Mouse (Mus musculus) forebrain, postnatal 0 days (tissue): ENCODE measurements around the gene Ppbp. TPM values are rescaled to one million over a fixed set of nuclear protein-coding genes. Genes with fewer than 3 reads are reported as not detected.
"Not testable (repeated sequence)": the region's sequence is repeated elsewhere in the genome, so short reads cannot be mapped to it uniquely, and the experiment has no call there.

Experiments
- ATAC-seq: fragments of 200-750 bp; cut with Nextera tagmentation; 2 replicates; pipeline ENCODE4 v1.8.0; 2017; ENCODE audit warnings: mild to moderate bottlenecking, moderate library complexity
- DNase-seq: peaks from one replicate; pipeline ENCODE4 v3.0.0-alpha.2; 2015
- H3K27ac ChIP-seq: fragments of 300-500 bp; sonication (generic); 2 replicates; pipeline ENCODE4 v1.5.1; 2014; ENCODE audit warnings: low read depth, mild to moderate bottlenecking, antibody characterized with exemption, low read length, moderate library complexity, mixed read lengths
- H3K27me3 ChIP-seq: fragments of 300-500 bp; sonication (generic); 2 replicates; pipeline ENCODE4 v1.6.1; 2014; ENCODE audit warnings: mild to moderate bottlenecking, low read length, mixed read lengths; ENCODE audit not compliant: insufficient read depth
- H3K36me3 ChIP-seq: fragments of 300-500 bp; sonication (generic); 2 replicates; pipeline ENCODE4 v1.6.1; 2014; ENCODE audit warnings: mild to moderate bottlenecking, moderate library complexity; ENCODE audit not compliant: insufficient read depth
- H3K4me1 ChIP-seq: fragments of 300-500 bp; sonication (generic); 2 replicates; pipeline ENCODE4 v1.6.1; 2014; ENCODE audit warnings: antibody characterized with exemption; ENCODE audit not compliant: insufficient read depth
- H3K4me2 ChIP-seq: fragments of 300-500 bp; sonication (generic); 2 replicates; pipeline ENCODE4 v1.6.1; 2014; ENCODE audit warnings: low read depth, mild to moderate bottlenecking, moderate library complexity
- H3K4me3 ChIP-seq: fragments of 300-500 bp; sonication (generic); 2 replicates; pipeline ENCODE4 v1.5.1; 2014; ENCODE audit warnings: low read depth, low read length, mixed read lengths
- H3K9ac ChIP-seq: fragments of 300-500 bp; sonication (generic); 2 replicates; pipeline ENCODE4 v1.6.1; 2014; ENCODE audit warnings: mild to moderate bottlenecking
- H3K9me3 ChIP-seq: fragments of 300-500 bp; sonication (generic); 2 replicates; pipeline ENCODE4 v1.6.1; 2016; ENCODE audit warnings: low read length
- CTCF ChIP-seq: sonication (generic); IDR thresholded peaks from 2 replicates; pipeline ENCODE4 v1.5.1; 2016; ENCODE audit warnings: antibody characterized with exemption, control low read depth, low read depth
- WGBS: fragments of 180-500 bp; shearing (Covaris S2); extraction: QIAGEN DNeasy Blood & Tissue Kit; methylation state at CpG from one replicate; pipeline ENCODE4 v1.1.7; 2014; 5-methylcytosine and 5-hydroxymethylcytosine counted together
- polyA plus RNA-seq: library from polyadenylated mRNA; unstranded; fragments of >200 nt; fragmentation: Nextera tagmentation; extraction: Ambion mirVana; gene quantifications from 2 replicates; pipeline ENCODE4 v1.2.1, GENCODE M21; 2015
- total RNA-seq: library from RNA; depleted of rRNA; stranded (reverse); fragments of >200 nt; gene quantifications from 2 replicates; pipeline ENCODE4 v1.2.3, GENCODE M21; 2014

Gene Ppbp
- total and polyA plus RNA-seq, 2 experiments from 2014 or later: 0.28 to 0.43 TPM

DNA sequence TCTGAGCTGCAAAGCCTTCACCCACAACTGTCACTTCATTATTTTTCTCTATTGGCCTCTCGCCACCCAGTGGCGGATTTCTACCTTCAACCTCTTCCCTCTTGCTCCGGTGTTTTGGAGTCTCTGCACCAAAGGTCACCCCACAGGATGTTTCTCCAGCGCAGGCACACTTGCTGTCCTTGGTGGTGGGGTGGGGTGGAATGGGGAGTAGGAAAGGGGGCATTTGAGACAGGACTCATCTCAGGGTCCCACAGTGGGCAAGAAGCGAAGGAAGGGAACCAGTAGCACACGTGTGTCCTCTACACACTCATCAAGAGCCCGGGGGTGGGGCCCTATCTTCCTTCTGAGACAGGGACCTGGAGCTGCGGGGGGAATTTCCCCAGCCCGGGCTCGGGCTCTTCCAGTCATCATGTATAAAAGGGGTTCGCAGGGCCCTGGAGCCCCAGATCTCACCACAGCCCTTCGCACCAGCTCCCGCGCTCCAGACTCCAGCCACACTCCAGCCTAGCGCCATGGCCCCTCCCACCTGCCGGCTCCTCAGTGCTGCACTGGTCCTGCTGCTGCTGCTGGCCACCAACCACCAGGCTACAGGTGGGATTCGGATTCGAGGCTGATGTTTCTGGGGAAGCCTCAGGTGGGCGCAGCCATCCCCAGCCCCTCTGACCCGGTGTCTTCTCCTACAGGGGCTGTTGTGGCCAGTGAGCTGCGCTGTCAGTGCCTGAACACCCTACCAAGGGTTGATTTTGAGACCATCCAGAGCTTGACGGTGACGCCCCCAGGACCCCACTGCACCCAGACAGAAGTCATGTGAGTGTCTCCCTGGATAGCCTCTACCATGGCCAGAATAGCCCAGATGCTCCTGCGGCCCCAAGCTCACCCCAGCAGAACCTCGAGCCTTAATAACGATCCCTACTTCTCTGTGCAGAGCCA lies 17.6 kb downstream of the Ppbp start, which contains the start of gene Cxcl3:
TSS of gene Cxcl3 (plus strand) at position 445 of the 930 bp plus-strand sequence.
- peak; percentile 39 for DNase-seq
- 0 out of 2 replicates have a peak within 1 kb of the TSS, but pooled peaks have one; percentile 22 for H3K9ac ChIP-seq
- H3K27ac ChIP-seq: no peak within 1 kb of the TSS
- TF ChIP-seq CTCF: peak; percentile 24; the same call in 1 of the 2 replicates
- peak; percentile 75 for ATAC-seq
- no peaks in the 10 kb centered on the region for H3K9me3 ChIP-seq
- peaks cover 4% of the 10 kb centered on the region; the same call in 1 of the 2 replicates for H3K4me1 ChIP-seq
- H3K4me3 ChIP-seq: peak within 1 kb of the TSS; percentile 27
- no peaks in the 10 kb centered on the region for H3K36me3 ChIP-seq
- no peaks in the 10 kb centered on the region for H3K27me3 ChIP-seq
- WGBS: 16% methylated on average over 26 of the region's 26 CpGs
- H3K4me2 ChIP-seq: peak within 1 kb of the TSS; percentile 50

DNA sequence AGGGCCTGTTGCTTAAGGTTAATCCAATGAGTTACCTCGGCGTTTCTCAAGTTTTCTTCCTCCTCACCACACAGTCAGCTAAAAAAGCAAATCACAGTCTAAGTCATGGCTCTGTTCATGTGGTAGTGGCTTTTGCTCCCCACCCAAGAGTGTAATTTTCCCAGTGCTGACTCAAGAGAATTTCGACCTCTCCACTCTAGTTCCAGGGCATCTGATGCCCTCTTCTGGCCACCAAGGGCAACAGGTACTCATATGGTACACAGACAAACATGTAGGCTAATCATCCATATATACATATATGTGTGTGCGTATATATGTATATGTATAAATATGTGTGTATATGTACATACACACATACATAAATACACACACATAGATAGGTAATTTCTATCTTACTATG lies 19.8 kb downstream of the Ppbp start:
- H3K27ac ChIP-seq: no peak overlapping the region
- no peak overlapping the region for H3K4me2 ChIP-seq
- H3K4me1 ChIP-seq: peaks cover 4% of the 10 kb centered on the region; the same call in 1 of the 2 replicates
- no peak overlapping the region for H3K4me3 ChIP-seq
- DNase-seq (no peak), ATAC-seq (no peak)
- H3K9ac ChIP-seq: no peak overlapping the region
- no peaks in the 10 kb centered on the region for H3K36me3 ChIP-seq
- H3K27me3 ChIP-seq: no peaks in the 10 kb centered on the region
- WGBS: 76% methylated on average over 4 of the region's 4 CpGs
- no peaks in the 10 kb centered on the region for H3K9me3 ChIP-seq
- TF ChIP-seq CTCF: peak; percentile 31

DNA sequence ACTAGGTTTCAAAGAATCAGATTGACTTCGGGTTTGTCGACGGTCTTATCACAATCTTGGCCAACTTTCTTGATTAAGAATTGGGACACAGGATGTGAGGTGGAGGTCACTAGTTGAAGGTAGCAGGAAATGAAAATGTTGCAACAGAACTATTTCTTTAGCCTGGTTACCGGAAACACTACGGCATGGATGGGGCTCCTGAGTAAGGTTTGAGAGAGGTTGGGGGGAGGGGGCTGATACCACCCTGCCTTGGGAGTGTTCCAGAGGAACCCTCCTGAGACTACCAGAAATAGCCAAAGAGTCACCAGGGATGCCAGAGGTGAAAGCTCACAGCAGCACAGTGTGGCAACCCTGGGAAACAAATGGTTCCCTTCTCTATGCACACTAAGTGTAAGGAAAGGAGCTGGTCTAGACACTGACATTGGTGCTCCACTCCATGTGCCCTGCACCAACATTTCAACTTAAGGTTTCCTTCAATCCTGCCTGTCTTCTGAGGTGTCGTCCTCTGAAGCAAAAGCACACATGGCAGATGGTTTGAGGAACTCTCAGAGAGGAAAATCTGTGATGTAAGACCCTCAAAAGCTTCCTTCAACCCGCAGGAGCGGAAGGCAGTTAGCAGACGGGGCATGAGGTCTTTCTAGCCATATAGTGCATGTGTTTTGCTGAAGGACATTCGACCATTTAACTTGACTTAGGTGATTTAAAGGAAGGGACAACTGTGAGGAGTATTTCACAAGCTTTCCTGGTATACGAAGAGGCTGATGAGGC lies 21.2 kb downstream of the Ppbp start:
- Histone ChIP-seq H3K9ac (no peak overlapping the region), H3K4me1 (peaks cover 4% of the 10 kb centered on the region; the same call in 1 of the 2 replicates), H3K9me3 (no peaks in the 10 kb centered on the region), H3K27me3 (no peaks in the 10 kb centered on the region), H3K36me3 (no peaks in the 10 kb centered on the region), H3K4me2 (no peak overlapping the region), H3K27ac (no peak overlapping the region), H3K4me3 (no peak overlapping the region)
- WGBS: 90% methylated on average over 11 of the region's 11 CpGs
- no peak for DNase-seq
- ATAC-seq: no peak
- no peak for TF ChIP-seq CTCF

DNA sequence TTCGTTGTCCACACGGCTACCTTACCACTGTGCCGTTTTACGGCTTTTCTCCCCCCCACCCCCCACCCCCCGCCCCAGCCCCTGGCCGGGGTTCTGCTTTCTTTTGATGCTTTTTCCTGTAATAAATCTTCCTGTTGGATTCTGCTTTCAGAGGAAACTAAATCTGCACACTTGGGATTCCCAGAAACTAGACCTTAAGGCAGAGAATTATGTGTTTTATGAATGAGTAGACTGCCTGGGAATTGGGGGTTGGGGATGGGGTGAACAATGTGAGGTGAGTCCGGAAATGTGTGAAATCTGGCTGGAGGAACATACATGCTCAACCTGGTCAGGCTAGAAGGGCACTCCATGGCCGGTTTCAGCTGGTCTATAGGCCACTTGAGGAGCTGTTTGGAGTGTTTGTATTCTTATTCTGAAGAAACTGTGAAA lies 21.8 kb downstream of the Ppbp start:
- DNase-seq (no peak), ATAC-seq (no peak)
- Histone ChIP-seq H3K27me3 (no peaks in the 10 kb centered on the region), H3K27ac (no peak overlapping the region), H3K36me3 (no peaks in the 10 kb centered on the region), H3K4me3 (no peak overlapping the region), H3K9me3 (no peaks in the 10 kb centered on the region), H3K4me1 (peaks cover 4% of the 10 kb centered on the region; the same call in 1 of the 2 replicates), H3K4me2 (no peak overlapping the region), H3K9ac (no peak overlapping the region)
- TF ChIP-seq CTCF: no peak
- WGBS: 87% methylated on average over 8 of the region's 8 CpGs

DNA sequence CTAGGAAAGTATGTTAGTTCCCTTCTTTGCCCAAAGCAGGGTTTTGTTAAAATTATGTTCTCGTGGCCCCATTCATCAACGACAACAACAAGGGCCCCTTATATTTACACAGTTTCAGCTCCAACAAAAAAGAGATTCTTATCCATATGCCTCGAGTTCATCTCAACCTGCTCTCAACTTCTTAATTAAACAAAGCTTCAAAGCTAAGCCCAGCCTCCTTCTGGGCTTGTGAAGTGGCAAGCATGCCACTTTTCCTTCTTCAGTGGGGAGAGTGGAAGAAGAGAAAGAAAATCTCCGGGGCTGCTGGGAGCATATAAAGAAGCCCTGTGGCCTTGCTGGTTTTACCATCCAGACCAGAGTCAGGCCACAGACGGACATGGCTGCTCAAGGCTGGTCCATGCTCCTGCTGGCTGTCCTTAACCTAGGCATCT lies 25.9 kb downstream of the Ppbp start, which contains the start of gene Cxcl15:
TSS of gene Cxcl15 (plus strand) at position 340 of the 431 bp plus-strand sequence.
- Histone ChIP-seq H3K27ac (no peak within 1 kb of the TSS), H3K27me3 (no peaks in the 10 kb centered on the region), H3K9me3 (no peaks in the 10 kb centered on the region), H3K4me2 (no peak within 1 kb of the TSS), H3K36me3 (no peaks in the 10 kb centered on the region), H3K9ac (no peak within 1 kb of the TSS), H3K4me1 (no peaks in the 10 kb centered on the region), H3K4me3 (no peak within 1 kb of the TSS)
- ATAC-seq (no peak), DNase-seq (no peak)
- no peak for TF ChIP-seq CTCF
- WGBS: 45% methylated on average over 5 of the region's 5 CpGs

DNA sequence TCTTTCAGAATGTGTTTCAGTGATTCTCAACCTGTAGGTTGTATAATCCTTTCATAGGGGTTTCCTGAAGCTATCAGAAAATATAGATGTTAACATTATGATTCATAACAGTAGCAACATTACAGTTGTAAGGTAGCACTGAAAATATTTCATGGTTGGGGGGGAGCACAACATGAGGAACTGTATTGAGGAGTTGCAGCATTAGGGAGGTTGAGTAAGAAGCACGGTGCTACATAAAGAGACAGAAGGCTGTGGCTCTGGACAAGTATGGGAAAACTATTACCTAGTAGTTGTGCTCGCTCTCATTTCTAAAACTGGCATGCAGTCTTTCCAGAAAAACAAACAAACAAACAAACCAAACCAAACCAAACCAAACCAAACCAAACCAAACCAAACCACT lies 27.1 kb downstream of the Ppbp start:
- ATAC-seq, H3K27me3 ChIP-seq, H3K4me3 ChIP-seq, H3K4me1 ChIP-seq, DNase-seq, H3K36me3 ChIP-seq, H3K9ac ChIP-seq, H3K4me2 ChIP-seq, H3K27ac ChIP-seq, H3K9me3 ChIP-seq: not testable (repeated sequence)
- 84% methylated on average over 2 of the region's 2 CpGs for WGBS
